Mouse (Mus musculus): ENCODE data around the gene Itih1.

Gene Itih1

GRCm38 (mm10) chr14:30943038-30943437 is at the start of gene Itih1:
Gene Itih1 (minus strand): TSS chr14:30943289.
- in situ Hi-C loops (cut with MboI; ENCODE audit: low pct_unique_long_range_greater_than_20kb in 1 of 2, low sequenced_read_pairs in 2 of 2, unreplicated experiment in 1 of 2), result no loop called here

DNA sequence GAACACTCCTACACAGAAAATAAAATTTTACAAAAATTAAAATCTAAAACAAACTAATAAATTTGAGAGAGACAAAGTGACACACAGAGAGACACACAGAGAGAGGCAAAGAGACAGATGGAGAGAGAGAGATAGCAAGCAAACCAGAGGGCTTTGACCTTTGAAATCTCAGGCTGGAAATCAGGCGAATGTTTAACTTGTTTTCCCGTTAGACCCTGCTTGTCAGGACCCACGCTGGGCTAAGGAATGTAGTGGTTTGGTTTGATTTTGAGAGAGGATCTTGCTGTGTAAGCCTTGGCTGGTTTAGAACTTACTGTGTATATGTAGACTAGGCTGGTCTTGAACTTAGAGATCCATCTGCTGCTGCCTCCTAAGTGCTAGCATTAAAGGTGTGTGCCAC is 33.1 kb upstream of the Itih1 start:
- in situ Hi-C loops (cut with MboI; ENCODE audit: low pct_unique_long_range_greater_than_20kb in 1 of 2, low sequenced_read_pairs in 2 of 2, unreplicated experiment in 1 of 2), result no loop called here

- in situ Hi-C loops (cut with MboI; ENCODE audit: low pct_unique_long_range_greater_than_20kb in 1 of 2, low sequenced_read_pairs in 2 of 2, unreplicated experiment in 1 of 2), result no loop called here
These were observed 31.1 kb upstream of the Itih1 start for GRCm38 (mm10) chr14:30974204-30974603.

DNA sequence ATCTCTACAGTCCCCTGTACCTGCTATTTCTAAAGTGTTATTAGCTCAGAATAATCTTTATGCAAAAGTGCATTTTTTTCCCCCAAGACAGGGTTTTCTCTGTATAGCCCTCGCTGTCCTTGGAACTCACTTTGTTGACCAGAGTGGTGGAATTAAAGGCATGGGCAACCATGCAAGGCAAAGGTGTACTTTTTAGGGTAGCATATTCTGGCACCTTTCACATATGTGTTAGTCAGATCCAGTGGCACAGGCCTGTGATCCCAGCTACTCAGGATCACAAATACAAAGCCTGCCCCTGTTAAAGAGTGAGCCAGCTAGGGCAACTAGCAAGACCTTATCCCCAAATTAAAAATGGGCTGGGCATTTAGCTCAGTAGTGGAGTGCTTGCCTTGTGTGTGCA is 17.3 kb upstream of the Itih1 start:
- in situ Hi-C loops (cut with MboI; ENCODE audit: low pct_unique_long_range_greater_than_20kb in 1 of 2, low sequenced_read_pairs in 2 of 2, unreplicated experiment in 1 of 2), result no loop called here

- in situ Hi-C loops (cut with MboI; ENCODE audit: low pct_unique_long_range_greater_than_20kb in 1 of 2, low sequenced_read_pairs in 2 of 2, unreplicated experiment in 1 of 2), result no loop called here
These were observed 15.9 kb upstream of the Itih1 start for GRCm38 (mm10) chr14:30959031-30959430.

GRCm38 (mm10) chr14:30958517-30958916 is 15.4 kb upstream of the Itih1 start:
- in situ Hi-C loops (cut with MboI; ENCODE audit: low pct_unique_long_range_greater_than_20kb in 1 of 2, low sequenced_read_pairs in 2 of 2, unreplicated experiment in 1 of 2), result no loop called here

DNA sequence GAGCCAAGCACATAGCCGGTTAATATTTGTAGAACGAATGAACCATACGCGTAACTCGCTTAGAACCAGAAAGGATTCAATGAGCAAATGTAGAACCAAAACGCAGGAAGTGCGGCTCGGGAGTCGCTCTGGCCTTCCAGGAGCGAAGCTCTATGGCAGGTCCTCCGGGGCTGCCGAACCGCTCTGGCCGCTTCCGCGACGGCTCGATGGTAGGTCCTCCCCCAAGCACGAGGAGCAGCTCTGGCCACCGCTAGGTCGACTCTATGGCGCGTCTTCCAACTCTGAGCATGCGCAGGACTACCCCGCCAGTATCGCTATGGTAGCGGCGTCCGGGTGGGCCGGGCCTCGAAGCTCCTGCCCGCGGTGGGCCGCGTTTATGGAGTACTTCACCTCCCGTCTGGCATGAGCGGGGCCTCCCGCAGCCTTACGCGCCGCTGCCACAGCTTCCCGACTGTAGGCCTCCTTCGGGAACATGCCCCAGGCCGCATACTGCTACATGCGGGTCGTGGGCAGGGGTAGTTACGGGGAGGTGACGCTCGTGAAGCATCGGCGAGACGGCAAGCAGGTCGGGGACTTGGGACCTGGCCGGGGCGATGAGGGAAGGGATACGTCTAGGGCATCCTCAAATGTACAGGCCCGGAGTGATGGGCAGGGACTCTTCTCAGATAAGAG is 8.2 kb upstream of the Itih1 start, which contains the start of gene Nek4:
Nek4 (plus strand) TSS at position 224 of the 672 bp plus-strand sequence.
- in situ Hi-C loops (cut with MboI; ENCODE audit: low pct_unique_long_range_greater_than_20kb in 1 of 2, low sequenced_read_pairs in 2 of 2, unreplicated experiment in 1 of 2), result no loop called here

DNA sequence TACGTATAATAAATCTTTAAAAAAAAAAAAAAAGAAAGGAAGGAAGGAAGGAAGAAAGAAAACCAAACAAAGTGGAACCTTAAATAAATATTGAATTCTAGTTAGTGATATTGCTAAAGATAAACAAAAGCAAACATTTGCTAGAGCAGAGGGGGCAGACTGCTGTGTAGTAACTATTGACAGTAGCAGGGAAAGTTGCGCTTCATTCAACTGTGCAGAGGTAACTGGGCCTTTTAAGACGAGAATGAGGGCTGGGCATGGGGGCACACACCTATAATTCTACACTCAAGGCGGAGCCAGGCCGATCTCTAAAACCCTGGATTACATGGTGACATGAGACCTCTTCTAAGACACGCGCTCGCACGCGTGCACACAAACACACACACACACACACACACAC is 6.9 kb upstream of the Itih1 start:
- in situ Hi-C loops (cut with MboI; ENCODE audit: low pct_unique_long_range_greater_than_20kb in 1 of 2, low sequenced_read_pairs in 2 of 2, unreplicated experiment in 1 of 2), result no loop called here

DNA sequence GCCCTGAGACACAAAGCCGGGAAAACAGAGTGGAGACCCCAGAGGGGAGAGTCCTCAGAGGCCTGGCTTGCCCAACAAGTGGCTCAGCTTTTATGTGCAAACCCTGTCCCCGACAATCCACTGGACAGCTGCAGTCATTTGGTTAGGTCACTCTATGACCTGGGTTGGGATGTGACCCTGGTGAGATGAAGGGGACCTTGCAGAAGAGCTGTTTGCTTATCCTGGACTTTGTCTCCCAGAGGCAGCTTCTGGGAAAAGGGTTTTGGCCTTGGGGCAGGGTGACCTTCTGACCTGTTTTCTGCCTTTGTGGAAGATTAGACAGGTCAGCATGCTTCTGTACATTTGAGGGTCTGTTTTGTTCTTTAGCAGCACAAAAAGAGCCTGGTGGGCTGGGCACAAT is 1.7 kb upstream of the Itih1 start:
- in situ Hi-C loops (cut with MboI; ENCODE audit: low pct_unique_long_range_greater_than_20kb in 1 of 2, low sequenced_read_pairs in 2 of 2, unreplicated experiment in 1 of 2), result no loop called here

DNA sequence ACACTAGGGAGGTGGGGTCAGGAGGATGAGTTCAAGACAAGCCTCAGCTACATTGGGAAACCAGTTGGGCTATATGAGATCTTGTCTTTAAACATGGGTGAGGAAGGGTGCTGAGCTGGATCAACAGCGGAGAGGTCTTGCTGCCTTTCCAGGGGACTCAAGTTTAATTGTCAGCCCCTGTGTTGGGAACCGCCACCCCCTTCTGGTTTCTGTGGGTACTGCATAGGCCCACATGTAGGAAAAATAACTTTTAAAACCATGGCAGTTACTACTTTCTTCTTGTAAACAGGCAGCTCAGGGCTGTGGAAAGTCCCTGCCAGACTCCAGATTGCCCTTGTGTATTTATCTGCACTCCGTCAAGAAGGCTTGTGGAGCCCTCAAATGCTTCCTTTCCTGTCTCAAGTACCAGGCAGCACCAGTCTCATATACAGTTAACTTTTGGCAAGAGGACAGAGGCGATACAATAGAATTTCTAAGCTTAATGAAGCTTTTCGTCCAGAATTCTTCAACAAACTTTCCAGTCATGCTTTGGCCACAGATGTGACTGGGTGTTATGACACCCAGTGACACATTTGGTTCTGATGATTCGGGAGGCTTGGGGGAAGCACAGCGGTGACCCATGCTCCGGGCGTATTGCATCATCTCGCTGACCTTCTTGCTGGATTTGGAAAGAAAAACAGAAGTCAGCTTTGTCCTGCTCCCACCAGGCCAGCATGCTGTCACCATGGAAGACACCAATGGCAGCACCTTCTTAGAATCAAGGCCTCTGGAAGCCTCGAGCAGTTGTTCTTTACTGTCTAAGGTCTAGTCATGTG is 978 bp upstream of the Itih1 start:
- in situ Hi-C loops (cut with MboI; ENCODE audit: low pct_unique_long_range_greater_than_20kb in 1 of 2, low sequenced_read_pairs in 2 of 2, unreplicated experiment in 1 of 2), result no loop called here

DNA sequence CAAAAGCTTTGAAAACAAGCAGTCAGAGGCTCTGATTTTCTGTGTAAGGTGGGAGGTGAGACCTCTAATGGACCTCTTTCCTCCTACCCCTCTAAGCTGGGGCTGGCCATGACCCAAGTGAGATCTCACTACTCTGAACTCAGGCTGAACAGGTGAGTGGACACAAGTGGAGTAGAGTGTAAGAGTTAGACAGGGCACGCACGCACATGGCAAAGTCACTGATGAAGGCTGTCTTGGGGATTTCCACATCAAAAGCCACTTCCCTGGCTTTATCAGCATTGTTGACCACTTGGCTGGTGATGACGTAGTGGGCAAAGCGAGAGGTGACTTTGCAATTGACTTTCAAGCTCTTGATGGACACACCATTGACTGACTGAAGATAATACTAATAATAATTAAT is 835 bp downstream of the Itih1 start:
- in situ Hi-C loops (cut with MboI; ENCODE audit: low pct_unique_long_range_greater_than_20kb in 1 of 2, low sequenced_read_pairs in 2 of 2, unreplicated experiment in 1 of 2), result no loop called here

DNA sequence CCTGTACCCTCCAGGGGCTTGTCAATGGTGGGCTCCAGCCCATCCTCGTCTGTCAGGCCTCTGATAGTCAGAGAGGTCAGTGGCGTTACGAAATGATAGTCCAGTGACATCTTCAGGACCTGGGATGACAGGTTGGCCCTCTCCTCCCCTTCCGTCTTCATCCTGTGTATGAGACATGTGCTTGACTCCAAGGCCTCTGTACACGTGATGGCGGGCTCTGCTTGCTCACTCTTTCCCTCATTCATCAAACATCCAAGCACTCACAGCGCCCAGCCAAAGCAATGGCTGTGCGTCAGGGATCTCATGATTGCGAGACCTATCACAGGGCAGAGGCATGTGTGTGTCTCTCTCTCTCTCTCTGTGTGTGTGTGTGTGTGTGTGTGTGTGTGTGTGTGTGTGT is 9.7 kb downstream of the Itih1 start:
- in situ Hi-C loops (cut with MboI; ENCODE audit: low pct_unique_long_range_greater_than_20kb in 1 of 2, low sequenced_read_pairs in 2 of 2, unreplicated experiment in 1 of 2), result no loop called here

DNA sequence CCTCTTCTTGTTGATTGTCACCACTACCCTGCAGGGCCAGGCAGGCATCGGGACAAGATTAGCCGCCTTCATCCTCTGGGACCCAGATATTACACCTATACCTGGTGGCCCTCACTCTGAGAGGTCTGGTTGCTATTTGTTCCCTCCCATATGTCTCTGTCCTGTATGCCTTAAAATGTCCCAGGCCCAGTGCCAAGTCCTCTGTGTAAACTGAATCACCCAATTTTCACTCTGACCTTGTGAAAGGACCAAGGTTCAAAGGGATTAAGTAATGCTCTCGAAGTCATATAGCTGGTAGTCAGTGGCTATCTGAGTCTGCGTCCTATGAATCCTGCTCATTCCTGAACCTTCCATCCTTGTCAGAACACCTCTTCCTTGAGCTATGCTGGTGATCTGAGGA is 12.7 kb downstream of the Itih1 start:
- in situ Hi-C loops (cut with MboI; ENCODE audit: low pct_unique_long_range_greater_than_20kb in 1 of 2, low sequenced_read_pairs in 2 of 2, unreplicated experiment in 1 of 2), result no loop called here

- in situ Hi-C loops (cut with MboI; ENCODE audit: low pct_unique_long_range_greater_than_20kb in 1 of 2, low sequenced_read_pairs in 2 of 2, unreplicated experiment in 1 of 2), result no loop called here
These were observed 17.6 kb downstream of the Itih1 start for GRCm38 (mm10) chr14:30925492-30925891.

DNA sequence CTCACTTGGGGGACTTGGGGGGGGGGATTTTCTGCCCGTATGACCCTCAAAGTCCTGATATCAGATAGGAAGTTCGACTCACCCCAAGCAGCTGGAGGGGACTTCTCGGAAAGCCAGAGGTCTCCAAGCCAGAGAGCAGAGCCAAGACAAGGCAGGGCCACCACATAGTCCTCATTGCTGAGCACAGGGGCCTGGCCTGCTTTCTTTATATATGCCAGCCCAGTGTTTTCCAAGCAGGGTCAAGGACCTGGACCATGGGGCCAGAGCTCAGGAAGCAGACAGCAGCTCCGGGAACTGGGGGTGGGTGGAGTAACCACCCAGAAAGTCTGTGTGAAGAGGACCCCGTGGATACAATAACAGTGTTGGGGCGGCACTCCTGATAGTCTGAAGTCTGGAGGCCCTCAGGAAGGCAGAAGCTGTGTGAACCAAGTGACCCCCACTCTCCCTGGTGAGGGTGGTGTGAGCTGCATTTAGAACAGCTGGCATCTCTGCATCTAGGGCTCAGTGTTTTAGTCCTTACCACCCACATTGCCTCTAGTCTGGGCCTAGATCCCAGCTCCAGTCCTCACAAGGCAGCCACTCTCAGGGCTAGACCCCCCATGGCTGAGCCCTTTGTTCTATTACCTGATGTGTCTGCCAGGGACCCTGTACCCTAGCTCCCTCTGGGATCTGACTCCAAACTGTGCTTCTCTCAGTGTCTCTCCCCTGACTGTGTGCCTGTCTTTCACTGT is 19.5 kb downstream of the Itih1 start, which contains the start of gene Itih3:
Itih3 (minus strand) TSS at position 386 of the 731 bp plus-strand sequence.
- in situ Hi-C loops (cut with MboI; ENCODE audit: low pct_unique_long_range_greater_than_20kb in 1 of 2, low sequenced_read_pairs in 2 of 2, unreplicated experiment in 1 of 2), result no loop called here

- in situ Hi-C loops (cut with MboI; ENCODE audit: low pct_unique_long_range_greater_than_20kb in 1 of 2, low sequenced_read_pairs in 2 of 2, unreplicated experiment in 1 of 2), result no loop called here
These were observed 20.9 kb downstream of the Itih1 start for GRCm38 (mm10) chr14:30922053-30922670.

DNA sequence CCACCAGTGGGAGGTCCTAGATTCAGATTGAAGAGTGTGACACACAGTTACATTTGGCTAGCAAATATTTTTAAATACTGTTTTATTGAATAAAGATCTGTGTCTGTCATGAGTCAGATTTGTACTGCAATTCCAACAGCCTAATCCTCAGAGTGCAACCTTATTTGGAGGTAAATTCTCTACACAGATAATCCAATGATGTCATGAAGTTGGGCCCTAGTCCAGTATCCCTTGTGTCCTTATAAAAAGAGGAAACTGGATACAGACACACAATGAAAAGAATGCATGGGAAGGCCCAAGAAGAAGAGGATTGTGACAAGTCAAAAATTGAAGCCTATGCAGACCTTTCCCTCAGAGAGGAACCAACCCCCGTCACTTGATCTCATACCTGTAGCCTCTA is 26.6 kb downstream of the Itih1 start:
- in situ Hi-C loops (cut with MboI; ENCODE audit: low pct_unique_long_range_greater_than_20kb in 1 of 2, low sequenced_read_pairs in 2 of 2, unreplicated experiment in 1 of 2), result no loop called here

DNA sequence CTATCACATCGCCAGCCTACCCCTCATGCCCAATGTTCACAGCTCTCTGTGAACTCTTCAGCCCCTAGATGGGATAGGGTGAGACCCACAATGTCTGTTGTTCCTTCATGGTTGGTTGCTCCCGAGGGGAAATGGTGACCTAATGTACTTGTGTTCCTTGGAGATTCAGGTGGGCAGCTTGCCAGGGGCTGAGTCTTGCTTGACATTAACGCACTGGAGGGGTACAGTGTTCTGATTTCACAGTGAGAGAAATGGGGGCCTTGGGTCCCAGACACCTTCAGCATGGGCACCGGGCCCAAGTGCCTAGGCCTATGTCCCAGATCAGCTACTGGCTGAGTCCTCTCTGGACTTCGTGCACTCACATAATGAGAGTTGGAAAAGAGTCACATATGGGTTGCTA is 29.7 kb downstream of the Itih1 start:
- in situ Hi-C loops (cut with MboI; ENCODE audit: low pct_unique_long_range_greater_than_20kb in 1 of 2, low sequenced_read_pairs in 2 of 2, unreplicated experiment in 1 of 2), result no loop called here

DNA sequence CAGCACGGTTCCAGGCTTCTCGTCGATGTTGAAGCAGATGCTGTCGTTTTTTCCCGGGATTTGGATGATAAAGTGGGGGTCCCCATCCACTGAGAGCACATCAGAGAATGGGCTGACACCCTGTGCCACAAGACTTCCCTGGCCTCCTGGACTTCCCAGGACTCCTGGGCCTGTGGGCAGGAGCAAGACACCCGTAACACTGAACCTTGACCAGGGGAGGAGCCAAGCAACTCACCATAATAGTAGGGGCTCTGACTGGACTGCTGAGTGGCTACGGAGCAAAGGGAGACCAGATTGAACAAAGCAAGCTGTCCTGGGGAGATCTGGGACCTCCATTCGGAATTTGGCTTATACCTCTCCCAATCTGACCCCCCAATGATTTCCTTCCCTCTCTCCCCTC is 30.4 kb downstream of the Itih1 start:
- in situ Hi-C loops (cut with MboI; ENCODE audit: low pct_unique_long_range_greater_than_20kb in 1 of 2, low sequenced_read_pairs in 2 of 2, unreplicated experiment in 1 of 2), result no loop called here

All from mouse embryonic stem cell (cell line).